Mouse (Mus musculus): ENCODE measurements around the gene Pik3cd. TPM values are rescaled to one million over a fixed set of nuclear protein-coding genes. Genes with fewer than 3 reads are reported as not detected.

Pik3cd gene
- total and polyA plus RNA-seq, 3 experiments = 57.0 to 95.0 (median 72.1) TPM

GRCm38 (mm10) chr4:149609256-149610025, 92.9 kb downstream of the Pik3cd start:
- H3K79me2 ChIP-seq (replicated peaks; ENCODE audit: control insufficient read depth, extremely low read depth, insufficient read depth, poor library complexity, severe bottlenecking) = 0 out of 2 replicates have a peak, but pooled peaks cover 1% of the 10 kb centered on the region
- no peak overlapping the region for H3K9ac ChIP-seq (ENCODE audit: insufficient read depth, low read depth)
- H3K4me1 ChIP-seq (ENCODE audit: control insufficient read depth in 1 of 2, insufficient read depth in 2 of 2) = no peaks in the 10 kb centered on the region
- TF ChIP-seq BHLHE40 (IDR thresholded peaks at IDR 0.05; ENCODE audit: low read depth, low read length) = no peak
- no peak for TF ChIP-seq CTCF (conservative IDR thresholded peaks at IDR 0.05 in 1 of 2, IDR thresholded peaks at IDR 0.05 in 1 of 2; ENCODE audit: low read depth in 2 of 2, low read length in 2 of 2)
- no peak for TF ChIP-seq UBTF (IDR thresholded peaks at IDR 0.05; ENCODE audit: low read depth, low read length)
- TF ChIP-seq ZNF384 (IDR thresholded peaks at IDR 0.05; ENCODE audit: low read depth, low read length) = no peak
- no peak for TF ChIP-seq TCF12 (IDR thresholded peaks at IDR 0.05; ENCODE audit: low read depth, low read length)
- no peak for TF ChIP-seq IRF4 (IDR thresholded peaks at IDR 0.05; ENCODE audit: low read depth, low read length)
- TF ChIP-seq NELFE (IDR thresholded peaks at IDR 0.05; ENCODE audit: low read depth, low read length) = no peak
- no peak for TF ChIP-seq ZC3H11A (IDR thresholded peaks at IDR 0.05; ENCODE audit: low read depth, low read length)
- no peak for TF ChIP-seq TBP (conservative IDR thresholded peaks at IDR 0.05; ENCODE audit: low read depth, low read length)
- TF ChIP-seq ETS1 (conservative IDR thresholded peaks at IDR 0.05; ENCODE audit: low read depth, low read length) = no peak
- no peak for TF ChIP-seq GABPA (IDR thresholded peaks at IDR 0.05; ENCODE audit: insufficient replicate concordance, low read depth, low read length)
- no peak for TF ChIP-seq USF1 (IDR thresholded peaks at IDR 0.05; ENCODE audit: low read depth, low read length)
- no peak overlapping the region for H3K27ac ChIP-seq (ENCODE audit: insufficient read depth, low read depth)
- dilution Hi-C loops (cut with MboI; ENCODE audit: extremely low pct_ligation_motif_present, extremely low pct_unique_long_range_greater_than_20kb, low sequenced_read_pairs) (no loop called here), in situ Hi-C loops (cut with MboI; ENCODE audit: low pct_ligation_motif_present, low pct_unique_long_range_greater_than_20kb, low sequenced_read_pairs) (loop anchor here (5.0 kb wide), 1 partner anchor 62 kb away; no protein-coding TSS in a partner anchor)
- no peaks in the 10 kb centered on the region for H3K27me3 ChIP-seq (replicated peaks)
- peaks cover 3 to 24% of the 10 kb centered on the region in 2 experiments for H3K36me3 ChIP-seq (replicated peaks in 1 of 2; ENCODE audit: control insufficient read depth in 1 of 2, insufficient read depth in 1 of 2, low read length in 1 of 2)
- H3K9me3 ChIP-seq (replicated peaks; ENCODE audit: low read length) = no peaks in the 10 kb centered on the region
- H3K4me3 ChIP-seq (replicated peaks in 1 of 3; ENCODE audit: low read depth in 2 of 3, low read length in 2 of 3, poor library complexity in 1 of 3) = no peak overlapping the region
- no peak for DNase-seq (ENCODE audit: extremely low read depth)
- H3K4me2 ChIP-seq (ENCODE audit: insufficient read depth, low read depth, poor library complexity, severe bottlenecking) = no peak overlapping the region

- no peak overlapping the region for H3K27ac ChIP-seq (ENCODE audit: insufficient read depth, low read depth)
- no peak overlapping the region for H3K4me3 ChIP-seq (replicated peaks in 1 of 3; ENCODE audit: low read depth in 2 of 3, low read length in 2 of 3, poor library complexity in 1 of 3)
- H3K4me1 ChIP-seq (ENCODE audit: control insufficient read depth in 1 of 2, insufficient read depth in 2 of 2) = no peaks in the 10 kb centered on the region
- DNase-seq (ENCODE audit: extremely low read depth) = no peak
- in situ Hi-C loops (cut with MboI; ENCODE audit: low pct_ligation_motif_present, low pct_unique_long_range_greater_than_20kb, low sequenced_read_pairs) (loop anchor here (5.0 kb wide), 1 partner anchor 61 kb away; no protein-coding TSS in a partner anchor), dilution Hi-C loops (cut with MboI; ENCODE audit: extremely low pct_ligation_motif_present, extremely low pct_unique_long_range_greater_than_20kb, low sequenced_read_pairs) (no loop called here)
- H3K4me2 ChIP-seq (ENCODE audit: insufficient read depth, low read depth, poor library complexity, severe bottlenecking) = no peak overlapping the region
- H3K36me3 ChIP-seq (replicated peaks in 1 of 2; ENCODE audit: control insufficient read depth in 1 of 2, insufficient read depth in 1 of 2, low read length in 1 of 2) = peaks cover 0 to 21% of the 10 kb centered on the region in 2 experiments
- 0 out of 2 replicates have a peak, but pooled peaks cover 3% of the 10 kb centered on the region for H3K79me2 ChIP-seq (replicated peaks; ENCODE audit: control insufficient read depth, extremely low read depth, insufficient read depth, poor library complexity, severe bottlenecking)
- TF ChIP-seq TCF12 (IDR thresholded peaks at IDR 0.05; ENCODE audit: low read depth, low read length) = no peak
- no peak for TF ChIP-seq CHD1 (IDR thresholded peaks at IDR 0.05; ENCODE audit: low read depth, low read length)
- TF ChIP-seq KAT2A (IDR thresholded peaks at IDR 0.05; ENCODE audit: insufficient replicate concordance, low read length) = no peak
- no peak for TF ChIP-seq E2F4 (IDR thresholded peaks at IDR 0.05; ENCODE audit: insufficient replicate concordance, low read depth, low read length)
- TF ChIP-seq ZC3H11A (IDR thresholded peaks at IDR 0.05; ENCODE audit: low read depth, low read length) = no peak
- TF ChIP-seq UBTF (IDR thresholded peaks at IDR 0.05; ENCODE audit: low read depth, low read length) = no peak
- no peak for TF ChIP-seq POLR2A (IDR thresholded peaks at IDR 0.05; ENCODE audit: low read depth, low read length)
- TF ChIP-seq MEF2A (IDR thresholded peaks at IDR 0.05; ENCODE audit: borderline replicate concordance, low read depth, low read length) = no peak
- TF ChIP-seq RCOR1 (conservative IDR thresholded peaks at IDR 0.05; ENCODE audit: low read depth, low read length) = no peak
- TF ChIP-seq POLR2AphosphoS2 (IDR thresholded peaks at IDR 0.05; ENCODE audit: low read depth, low read length) = no peak
- no peak for TF ChIP-seq ETS1 (conservative IDR thresholded peaks at IDR 0.05; ENCODE audit: low read depth, low read length)
- TF ChIP-seq IRF4 (IDR thresholded peaks at IDR 0.05; ENCODE audit: low read depth, low read length) = no peak
- no peak for TF ChIP-seq TBP (conservative IDR thresholded peaks at IDR 0.05; ENCODE audit: low read depth, low read length)
- no peak for TF ChIP-seq PAX5 (IDR thresholded peaks at IDR 0.05; ENCODE audit: low read length)
- TF ChIP-seq USF2 (conservative IDR thresholded peaks at IDR 0.05; ENCODE audit: low read depth, low read length) = no peak
- TF ChIP-seq ZMIZ1 (IDR thresholded peaks at IDR 0.05; ENCODE audit: low read depth, low read length) = no peak
- no peaks in the 10 kb centered on the region for H3K27me3 ChIP-seq (replicated peaks)
- no peaks in the 10 kb centered on the region for H3K9me3 ChIP-seq (replicated peaks; ENCODE audit: low read length)
- H3K9ac ChIP-seq (ENCODE audit: insufficient read depth, low read depth) = no peak overlapping the region
Observed at GRCm38 (mm10) chr4:149608309-149608638, 94.1 kb downstream of the Pik3cd start.
